Mouse (Mus musculus) heart, embryonic 16.5 days (tissue): Measurements from ENCODE around the gene Rec114. TPM values are rescaled to one million over a fixed set of nuclear protein-coding genes. Genes with fewer than 3 reads are reported as not detected.

Experiments used
- ATAC-seq: fragments of 200-750 bp; cut with Nextera tagmentation; replicated peaks from 2 replicates; pipeline ENCODE4 v1.8.0; 2017; ENCODE audit warnings: moderate number of reproducible peaks; ENCODE audit not compliant: insufficient read depth, low FRiP score; ENCODE audit errors: extremely low read depth
- H3K27ac ChIP-seq: fragments of 300-500 bp; sonication (generic); 2 replicates; pipeline ENCODE4 v1.5.1; 2014; ENCODE audit warnings: mild to moderate bottlenecking, low read length, control low read depth, moderate library complexity
- H3K27me3 ChIP-seq: fragments of 300-500 bp; sonication (generic); 2 replicates; pipeline ENCODE4 v1.6.1; 2014; ENCODE audit warnings: low read length, mixed read lengths; ENCODE audit not compliant: control insufficient read depth, insufficient read depth
- H3K36me3 ChIP-seq: fragments of 300-500 bp; sonication (generic); 2 replicates; pipeline ENCODE4 v1.6.1; 2014; ENCODE audit not compliant: control insufficient read depth, insufficient read depth
- H3K4me1 ChIP-seq: fragments of 300-500 bp; sonication (generic); 2 replicates; pipeline ENCODE4 v1.6.1; 2014; ENCODE audit warnings: low read length, mixed read lengths; ENCODE audit not compliant: control insufficient read depth, insufficient read depth
- H3K4me2 ChIP-seq: fragments of 300-500 bp; sonication (generic); 2 replicates; pipeline ENCODE4 v1.6.1; 2014; ENCODE audit warnings: low read depth, mild to moderate bottlenecking, control low read depth, low read length
- H3K4me3 ChIP-seq: fragments of 300-500 bp; sonication (generic); 2 replicates; pipeline ENCODE4 v1.5.1; 2014; ENCODE audit warnings: mild to moderate bottlenecking, control low read depth, low read length
- H3K9ac ChIP-seq: fragments of 300-500 bp; sonication (generic); 2 replicates; pipeline ENCODE4 v1.6.1; 2014; ENCODE audit warnings: low read length, control low read depth
- H3K9me3 ChIP-seq: fragments of 300-500 bp; sonication (generic); replicated peaks from 2 replicates; pipeline ENCODE4 v1.6.1; 2016; ENCODE audit warnings: low read length; ENCODE audit not compliant: control insufficient read depth
- WGBS: fragments of 180-500 bp; shearing (Covaris S2); extraction: QIAGEN DNeasy Blood & Tissue Kit; methylation state at CpG from one replicate; pipeline ENCODE4 v1.1.7; 2014; 5-methylcytosine and 5-hydroxymethylcytosine counted together
- polyA plus RNA-seq: library from polyadenylated mRNA; unstranded; fragments of >200 nt; fragmentation: Nextera tagmentation; extraction: Ambion mirVana; gene quantifications from 2 replicates; pipeline ENCODE4 v1.2.1, GENCODE M21; 2015

The Rec114 gene
- polyA plus RNA-seq, 1 experiment from 2014 or later = 6.0 TPM

GRCm38 (mm10) chr9:58703766-58704165, 40.0 kb downstream of the Rec114 start:
- WGBS = 78% methylated on average over 7 of the region's 7 CpGs
- H3K4me1 ChIP-seq = no peaks in the 10 kb centered on the region
- H3K27ac ChIP-seq = no peak overlapping the region

DNA sequence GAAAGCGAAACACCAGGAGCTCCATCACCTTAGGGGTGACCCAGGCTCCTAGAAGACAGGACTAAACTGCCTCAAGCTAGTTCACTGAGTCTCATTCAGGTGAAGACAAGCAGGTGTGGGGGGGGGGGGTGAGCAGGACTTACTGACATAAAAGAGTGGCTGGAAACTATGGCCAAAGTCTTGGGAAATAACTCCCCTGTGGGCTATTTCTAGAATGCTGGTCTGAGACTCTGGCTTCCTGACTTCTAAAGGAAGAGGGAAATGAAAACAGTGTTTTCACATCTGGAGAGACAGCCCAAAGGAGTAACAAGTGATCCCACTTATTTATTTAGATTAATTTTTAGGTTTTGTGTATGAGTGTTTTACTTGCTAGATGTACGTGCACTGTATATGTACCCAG, 42.0 kb downstream of the Rec114 start:
- H3K9me3 ChIP-seq = no peaks in the 10 kb centered on the region
- no peaks in the 10 kb centered on the region for H3K27me3 ChIP-seq
- H3K4me2 ChIP-seq = no peak overlapping the region
- no peak overlapping the region for H3K27ac ChIP-seq
- ATAC-seq = no peak
- 86% methylated on average over 2 of the region's 2 CpGs for WGBS
- H3K36me3 ChIP-seq = no peaks in the 10 kb centered on the region
- no peak overlapping the region for H3K4me3 ChIP-seq
- H3K9ac ChIP-seq = no peak overlapping the region
- H3K4me1 ChIP-seq = no peaks in the 10 kb centered on the region

More at GRCm38 (mm10) chr9:58703766-58704165, 40.0 kb downstream of the Rec114 start:
- Histone ChIP-seq H3K36me3 (no peaks in the 10 kb centered on the region), H3K27me3 (no peaks in the 10 kb centered on the region), H3K4me2 (no peak overlapping the region), H3K9ac (no peak overlapping the region), H3K4me3 (no peak overlapping the region), H3K9me3 (no peaks in the 10 kb centered on the region)
- no peak for ATAC-seq

GRCm38 (mm10) chr9:58698486-58698885, 45.3 kb downstream of the Rec114 start:
- no peak for ATAC-seq
- Histone ChIP-seq H3K4me2 (no peak overlapping the region), H3K36me3 (no peaks in the 10 kb centered on the region), H3K4me1 (no peaks in the 10 kb centered on the region), H3K27ac (no peak overlapping the region), H3K4me3 (no peak overlapping the region), H3K27me3 (no peaks in the 10 kb centered on the region), H3K9me3 (no peaks in the 10 kb centered on the region; the same call in 1 of the 2 replicates), H3K9ac (no peak overlapping the region)
- 89% methylated on average over 2 of the region's 2 CpGs for WGBS

GRCm38 (mm10) chr9:58691471-58691870, 52.3 kb downstream of the Rec114 start:
- no peak for ATAC-seq
- Histone ChIP-seq H3K4me3 (no peak overlapping the region), H3K36me3 (no peaks in the 10 kb centered on the region), H3K4me1 (0 out of 2 replicates have a peak, but pooled peaks cover 3% of the 10 kb centered on the region), H3K4me2 (no peak overlapping the region), H3K9ac (no peak overlapping the region), H3K27me3 (no peaks in the 10 kb centered on the region), H3K27ac (no peak overlapping the region), H3K9me3 (no peaks in the 10 kb centered on the region; the same call in 1 of the 2 replicates)
- 68% methylated on average over 7 of the region's 7 CpGs for WGBS

DNA sequence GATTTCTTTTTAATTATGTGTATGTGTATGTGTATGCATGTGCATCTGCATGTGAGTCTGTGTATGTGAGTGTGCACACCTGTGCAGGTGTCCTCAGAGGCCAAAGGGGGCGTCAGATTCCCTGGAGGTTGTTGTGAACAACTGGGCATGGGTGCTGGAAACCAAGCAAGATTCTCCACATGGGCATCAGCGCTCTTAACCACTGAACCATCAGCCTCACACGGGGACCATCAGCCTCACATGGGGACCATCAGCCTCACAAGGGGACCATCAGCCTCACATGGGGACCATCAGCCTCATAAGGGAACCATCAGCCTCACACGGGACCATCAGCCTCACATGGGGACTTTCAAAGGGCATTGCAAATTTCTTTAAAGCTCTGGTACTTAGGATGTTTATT, 53.1 kb downstream of the Rec114 start:
- WGBS = 78% methylated on average over 4 of the region's 4 CpGs
- Histone ChIP-seq H3K27me3 (no peaks in the 10 kb centered on the region), H3K4me2 (no peak overlapping the region), H3K9ac (no peak overlapping the region), H3K9me3 (no peaks in the 10 kb centered on the region; the same call in 1 of the 2 replicates), H3K4me3 (no peak overlapping the region), H3K27ac (no peak overlapping the region), H3K4me1 (0 out of 2 replicates have a peak, but pooled peaks cover 3% of the 10 kb centered on the region), H3K36me3 (no peaks in the 10 kb centered on the region)
- no peak for ATAC-seq

GRCm38 (mm10) chr9:58688076-58688475, 55.7 kb downstream of the Rec114 start:
- H3K36me3 ChIP-seq = no peaks in the 10 kb centered on the region
- H3K9me3 ChIP-seq = no peaks in the 10 kb centered on the region
- H3K27me3 ChIP-seq = no peaks in the 10 kb centered on the region
- ATAC-seq = no peak
- H3K4me3 ChIP-seq = no peak overlapping the region
- no peak overlapping the region for H3K27ac ChIP-seq
- 0 out of 2 replicates have a peak, but pooled peaks cover 3% of the 10 kb centered on the region for H3K4me1 ChIP-seq
- 85% methylated on average over 4 of the region's 4 CpGs for WGBS
- H3K9ac ChIP-seq = no peak overlapping the region
- H3K4me2 ChIP-seq = no peak overlapping the region

GRCm38 (mm10) chr9:58685290-58685689, 58.5 kb downstream of the Rec114 start:
- ATAC-seq = no peak
- Histone ChIP-seq H3K27me3 (no peaks in the 10 kb centered on the region), H3K4me1 (no peaks in the 10 kb centered on the region), H3K27ac (no peak overlapping the region), H3K4me3 (no peak overlapping the region), H3K36me3 (no peaks in the 10 kb centered on the region), H3K9ac (no peak overlapping the region), H3K9me3 (no peaks in the 10 kb centered on the region), H3K4me2 (no peak overlapping the region)
- WGBS = 67% methylated on average over 10 of the region's 10 CpGs

DNA sequence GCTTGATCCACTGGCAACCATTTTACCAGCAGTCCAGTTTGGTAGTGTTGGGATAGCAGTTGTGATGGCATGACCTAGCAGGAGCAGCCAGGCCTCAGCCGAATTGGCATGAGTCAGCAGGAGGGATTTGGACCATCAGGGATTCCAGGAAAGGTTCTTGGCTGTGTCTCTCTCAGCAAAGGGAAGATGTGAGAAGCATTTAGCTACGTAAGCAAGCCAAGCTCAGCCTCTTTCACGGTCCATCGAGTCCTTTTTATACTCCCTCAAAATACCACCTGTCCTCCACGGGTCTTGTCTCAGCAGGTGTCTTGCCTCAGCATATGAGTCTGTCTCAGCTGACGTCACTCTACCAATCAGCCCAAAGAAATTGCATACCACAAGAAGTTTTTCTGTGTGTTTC, 60.4 kb downstream of the Rec114 start:
- H3K36me3 ChIP-seq = no peaks in the 10 kb centered on the region
- H3K4me1 ChIP-seq = no peaks in the 10 kb centered on the region
- H3K9me3 ChIP-seq = no peaks in the 10 kb centered on the region
- H3K4me2 ChIP-seq = no peak overlapping the region
- no peak for ATAC-seq
- H3K27ac ChIP-seq = no peak overlapping the region
- no peak overlapping the region for H3K4me3 ChIP-seq
- WGBS = 67% methylated on average over 6 of the region's 6 CpGs
- H3K27me3 ChIP-seq = no peaks in the 10 kb centered on the region
- H3K9ac ChIP-seq = no peak overlapping the region

- Histone ChIP-seq H3K4me1 (no peaks in the 10 kb centered on the region), H3K4me2 (no peak overlapping the region), H3K27me3 (no peaks in the 10 kb centered on the region), H3K9ac (no peak overlapping the region), H3K9me3 (no peaks in the 10 kb centered on the region), H3K36me3 (no peaks in the 10 kb centered on the region), H3K27ac (no peak overlapping the region), H3K4me3 (no peak overlapping the region)
- 61% methylated on average over 6 of the region's 6 CpGs for WGBS
- no peak for ATAC-seq
These were observed 61.7 kb downstream of the Rec114 start for GRCm38 (mm10) chr9:58682106-58682505.
